Mouse (Mus musculus) naive thymus-derived CD4-positive, alpha-beta T cell, adult 2 months (primary cell): Measurements from ENCODE around the gene Ppp4r3a.

ENCODE experiments used
- DNase-seq: peaks from one replicate; pipeline ENCODE4 v3.0.0-alpha.2; 2011; ENCODE audit warnings: low read depth

Gene Ppp4r3a

GRCm38 (mm10) chr12:101013078-101013665 is 70.3 kb downstream of the Ppp4r3a start:
- DNase-seq: no peak

DNA sequence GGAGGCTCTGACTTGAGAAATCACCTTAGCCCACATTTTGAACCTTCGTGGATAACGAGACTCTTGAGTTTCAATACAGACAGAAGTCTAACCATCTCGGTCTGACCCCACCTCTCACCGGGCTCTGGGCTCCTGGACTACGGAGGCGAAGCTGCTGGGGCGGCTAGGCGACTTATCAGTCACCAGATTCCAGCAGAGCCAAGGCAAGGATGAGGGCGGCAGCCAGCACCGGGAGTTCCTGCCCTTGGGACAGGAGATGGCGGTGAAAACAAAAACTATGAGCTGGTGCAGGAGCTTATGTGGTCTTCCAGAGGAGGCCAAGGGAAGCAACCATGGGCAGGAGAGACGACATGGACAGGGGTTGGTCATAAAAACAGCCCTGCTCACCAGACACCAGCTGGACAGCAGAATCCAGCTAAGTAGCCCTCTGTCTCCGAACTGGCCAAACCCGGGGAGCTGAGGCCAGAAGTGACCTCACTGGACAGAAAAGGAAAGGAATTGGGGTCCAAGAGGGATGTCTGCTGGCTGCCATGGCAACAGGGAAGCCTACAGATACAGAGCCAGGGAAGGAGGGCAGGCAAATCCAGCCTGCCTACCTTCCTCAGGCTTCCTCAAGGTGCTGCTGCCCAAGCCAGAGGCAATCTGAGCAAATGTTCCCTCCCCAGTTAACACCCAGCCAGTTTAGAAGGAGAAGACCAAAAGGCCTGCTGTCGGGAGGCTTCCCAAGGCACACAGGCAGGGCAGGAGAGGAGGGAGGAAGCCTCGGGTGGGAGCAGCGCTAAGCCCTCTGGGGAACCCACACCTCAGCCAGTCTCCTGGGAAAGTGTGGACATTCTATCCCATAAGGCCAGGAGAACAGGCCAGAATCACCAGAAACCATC is 71.1 kb downstream of the Ppp4r3a start:
- DNase-seq: no peak

- DNase-seq: peak; percentile 68
Measured at GRCm38 (mm10) chr12:101011017-101011416, 72.5 kb downstream of the Ppp4r3a start.

DNA sequence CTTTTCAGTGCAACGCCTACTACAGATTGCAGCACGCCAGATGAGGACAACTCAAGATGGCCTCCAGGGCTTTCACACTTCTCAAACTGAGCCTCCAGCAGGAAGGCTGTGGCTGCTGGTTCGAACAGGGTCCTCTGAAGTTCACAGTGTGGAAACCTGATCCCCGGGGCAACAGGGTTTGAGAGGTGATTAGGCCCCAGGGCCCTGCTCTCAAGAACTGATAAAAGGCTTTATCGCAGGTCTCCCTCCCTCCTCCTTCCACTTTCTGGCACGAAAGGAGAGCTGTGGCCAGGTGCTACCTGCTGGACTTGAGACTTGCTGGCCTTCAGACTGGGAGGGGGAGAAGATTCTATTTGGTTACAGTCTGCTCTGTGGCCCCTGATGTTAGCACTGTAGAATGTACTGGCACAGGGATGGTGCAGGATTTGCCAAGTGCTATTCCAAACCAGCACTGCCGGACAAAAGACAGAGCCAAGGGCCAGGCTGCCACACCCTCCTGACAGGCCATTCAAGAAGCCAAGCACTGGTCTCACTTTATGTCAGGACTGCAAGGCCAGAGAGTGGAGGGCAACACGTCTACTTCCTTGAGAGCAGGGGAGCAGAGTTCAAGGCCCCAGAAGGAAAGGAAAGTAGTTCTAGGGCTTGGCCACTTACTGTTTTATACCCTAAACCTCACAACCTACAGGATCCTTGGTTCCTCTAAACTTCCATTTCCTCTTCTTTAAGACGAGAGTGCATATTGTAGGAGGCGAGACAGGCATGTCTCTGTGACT is 73.2 kb downstream of the Ppp4r3a start:
- DNase-seq: no peak

- DNase-seq: no peak
Measured at GRCm38 (mm10) chr12:101009225-101009624, 74.3 kb downstream of the Ppp4r3a start.

DNA sequence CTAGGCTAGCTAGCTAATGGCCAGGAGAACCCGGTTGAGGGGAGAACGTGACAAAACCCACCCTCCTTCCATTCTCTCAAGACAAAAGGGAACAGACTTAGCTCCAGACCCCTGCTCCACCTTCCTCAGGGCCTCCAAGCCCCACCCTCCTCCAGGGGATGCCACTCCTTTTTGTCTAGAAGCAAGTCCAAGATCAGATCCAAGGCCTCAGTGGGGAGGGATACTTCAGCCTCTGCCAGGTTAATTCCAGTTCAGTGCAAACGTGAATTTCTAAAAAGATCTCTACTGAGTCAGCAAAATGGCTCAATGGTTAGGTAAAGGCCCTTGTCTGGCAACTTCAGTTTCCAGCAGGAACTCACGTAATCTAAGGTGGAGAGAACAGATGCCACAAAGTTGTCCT is 74.9 kb downstream of the Ppp4r3a start:
- no peak for DNase-seq

GRCm38 (mm10) chr12:101007968-101008481 is 75.5 kb downstream of the Ppp4r3a start:
- DNase-seq: peak; percentile 56

DNA sequence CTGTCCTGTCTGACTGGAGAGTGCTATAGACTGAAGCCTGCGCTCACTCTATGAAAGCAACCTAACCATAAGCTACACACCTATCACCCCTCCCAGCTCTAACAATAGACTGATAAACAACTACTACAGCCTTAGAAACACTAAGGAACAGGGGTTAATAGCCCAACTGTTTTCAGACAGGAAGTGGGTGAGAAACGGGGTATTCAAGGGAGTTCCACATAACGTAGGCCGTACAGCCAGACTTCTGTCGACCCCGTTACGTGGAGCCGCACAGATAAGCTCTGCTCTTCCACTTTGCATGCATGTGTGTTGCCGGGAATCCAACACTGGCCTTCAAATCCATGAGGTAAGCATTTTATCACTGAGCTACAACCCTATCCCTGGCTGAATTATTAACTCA is 76.1 kb downstream of the Ppp4r3a start:
- peak; percentile 55 for DNase-seq

DNA sequence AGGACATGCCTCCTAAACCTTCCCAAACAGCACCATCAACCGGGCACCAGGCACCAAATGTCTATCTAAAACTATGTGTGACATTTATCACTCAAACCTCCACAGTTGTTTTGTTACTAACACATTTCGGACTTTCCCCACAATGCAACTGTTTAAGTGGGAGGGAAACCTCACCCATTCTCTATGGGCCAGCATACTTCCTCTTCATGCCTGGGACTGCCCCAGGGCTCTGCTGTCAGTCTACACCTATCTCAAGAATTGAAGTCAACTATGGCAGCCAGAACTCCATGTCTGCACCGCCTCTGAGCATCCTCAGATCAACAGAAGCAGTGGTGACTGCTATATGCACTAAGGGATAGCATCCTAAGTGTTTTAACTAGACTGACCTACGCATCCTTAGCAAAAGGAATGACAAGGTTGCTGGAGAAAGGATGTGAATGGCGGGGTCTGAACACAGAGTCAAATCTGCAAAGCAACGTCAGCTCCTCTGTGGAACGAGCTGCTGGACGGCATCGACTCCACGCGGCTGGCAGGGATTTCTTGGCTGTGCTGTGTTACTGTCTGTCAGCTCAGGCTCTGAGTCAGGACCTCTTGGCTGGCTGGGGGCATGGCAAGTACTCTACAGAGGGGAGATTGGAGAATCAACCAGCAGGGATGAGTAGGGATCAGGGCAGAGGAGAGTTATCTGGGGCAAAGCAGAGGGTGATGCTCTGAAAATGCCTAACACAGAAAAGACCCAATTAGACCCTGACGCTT is 77.7 kb downstream of the Ppp4r3a start:
- peak; percentile 56 for DNase-seq

- no peak for DNase-seq
Measured at GRCm38 (mm10) chr12:101004982-101005381, 78.5 kb downstream of the Ppp4r3a start.

DNA sequence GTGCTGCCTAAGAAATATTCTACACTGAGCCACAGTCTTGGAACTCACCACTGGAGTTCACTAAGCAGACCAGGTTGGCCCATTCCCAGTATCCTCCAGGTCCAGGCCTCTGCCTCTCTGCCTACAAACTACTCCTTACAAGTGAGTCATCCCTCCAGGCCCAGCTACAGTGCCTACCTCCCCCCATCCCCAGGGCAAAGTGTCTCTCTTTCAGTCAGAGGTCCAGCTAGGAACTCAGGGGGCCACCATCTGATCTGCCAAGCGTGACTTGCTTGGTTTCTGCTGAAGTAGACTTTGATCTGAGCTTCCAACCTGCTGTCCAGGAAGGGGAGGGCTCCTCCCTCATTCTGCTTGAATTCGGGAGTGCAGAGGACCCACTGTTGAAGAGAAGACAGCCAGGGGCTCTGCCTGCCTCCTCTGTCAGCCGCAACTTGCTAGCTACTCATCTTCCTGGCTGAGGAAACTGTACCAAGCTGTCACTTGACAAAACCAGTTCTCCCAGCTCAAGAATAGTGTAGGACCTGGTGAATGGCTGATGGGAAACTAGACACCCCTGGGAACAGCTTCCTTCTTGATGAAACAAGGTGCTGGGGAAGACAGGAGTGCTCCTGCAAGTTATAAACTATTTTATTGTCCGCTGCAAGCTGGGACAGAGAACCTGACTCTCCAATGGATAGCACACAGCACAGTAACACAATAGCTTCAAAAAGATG is 80.5 kb downstream of the Ppp4r3a start:
- no peak for DNase-seq

GRCm38 (mm10) chr12:100999061-100999954 is 84.2 kb downstream of the Ppp4r3a start:
- DNase-seq: no peak

DNA sequence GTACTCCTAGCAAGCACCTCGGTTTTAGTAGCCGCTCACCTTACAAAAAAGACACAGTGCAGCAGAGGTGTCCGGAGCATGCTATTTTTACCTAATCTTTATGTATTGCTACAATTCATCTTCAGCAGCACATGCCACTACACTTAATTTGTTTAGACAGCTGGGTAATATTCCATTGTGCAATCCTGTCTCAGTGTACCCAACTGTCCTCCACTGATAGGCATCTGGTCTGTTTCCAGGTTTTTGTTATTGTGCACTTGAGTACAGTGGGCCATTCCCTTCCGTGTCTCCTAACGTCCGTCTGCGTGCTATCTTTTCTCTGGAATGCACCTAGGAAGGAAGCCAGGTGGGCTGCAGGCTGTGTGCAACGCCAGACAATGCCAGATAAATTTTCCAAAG is 84.9 kb downstream of the Ppp4r3a start:
- no peak for DNase-seq

GRCm38 (mm10) chr12:100997830-100998563 is 85.5 kb downstream of the Ppp4r3a start:
- no peak for DNase-seq

DNA sequence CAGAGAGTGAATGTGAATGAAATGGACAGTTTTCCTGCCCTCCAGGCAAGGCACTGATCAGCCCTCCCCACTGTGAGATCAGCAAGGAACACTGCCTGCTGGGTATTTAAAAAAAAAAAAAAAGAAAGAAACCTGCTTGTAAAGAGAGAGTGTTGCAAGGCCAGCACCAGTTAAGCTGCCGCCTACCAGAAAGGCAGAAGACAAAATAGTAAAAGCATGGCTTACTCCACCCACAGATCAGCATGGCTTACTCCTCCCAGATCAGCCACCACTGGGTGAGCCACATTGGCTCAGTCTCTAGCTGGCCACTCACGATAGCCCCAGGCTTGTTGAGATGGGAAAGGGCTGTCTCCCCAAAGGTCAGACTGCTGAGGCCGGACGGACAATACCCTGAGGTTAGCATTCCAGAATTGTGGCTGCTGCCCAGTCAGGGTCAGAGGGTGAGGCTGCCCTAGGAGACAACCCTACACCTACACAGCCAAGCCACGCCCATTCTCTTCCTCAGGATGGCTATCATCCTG is 87.1 kb downstream of the Ppp4r3a start:
- no peak for DNase-seq

GRCm38 (mm10) chr12:100995607-100996377 is 87.7 kb downstream of the Ppp4r3a start:
- DNase-seq: no peak

DNA sequence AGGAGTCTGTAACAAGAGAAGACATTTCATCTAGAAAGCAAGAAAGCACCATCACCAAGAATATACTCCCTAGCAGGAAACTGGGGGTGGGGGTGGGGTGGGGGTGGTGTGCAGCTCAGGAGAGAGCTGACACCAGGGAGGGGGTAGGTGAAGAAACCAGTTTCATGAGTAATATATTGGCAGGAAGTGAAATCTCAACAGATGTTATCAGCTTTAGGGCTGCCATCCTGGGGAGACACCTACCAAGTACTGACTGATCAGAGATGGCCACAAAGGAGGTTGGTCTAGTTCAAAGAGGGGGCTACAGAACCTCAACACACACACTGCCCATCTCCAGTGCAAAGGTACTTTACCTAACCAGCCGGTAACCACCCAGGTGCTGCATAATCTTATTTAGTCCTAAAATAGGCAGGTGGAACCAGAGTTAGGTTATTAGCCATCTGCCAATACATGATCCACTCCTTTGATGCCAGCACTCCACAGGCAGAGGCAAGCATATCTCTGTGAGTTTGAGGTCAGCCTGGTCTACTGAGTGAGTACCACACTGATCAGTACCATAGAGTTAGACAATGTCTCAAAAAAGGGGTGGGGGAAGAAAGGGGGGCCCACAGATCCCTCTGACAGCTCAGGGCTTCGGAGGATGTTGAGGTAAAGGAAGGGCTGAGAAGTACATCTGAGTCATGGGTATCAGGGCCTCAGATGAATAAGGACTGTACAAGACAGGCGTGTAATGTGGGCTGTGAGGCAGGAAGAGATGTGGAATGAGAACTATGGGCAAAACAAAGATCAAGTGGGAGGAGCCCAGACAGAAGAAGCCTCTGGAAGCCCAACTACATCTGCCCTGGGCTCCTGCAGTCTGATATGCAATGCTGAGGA is 89.1 kb downstream of the Ppp4r3a start:
- peak; percentile 83 for DNase-seq
